Mouse (Mus musculus): ENCODE data around the gene Rmi1. TPM values are rescaled to one million over a fixed set of nuclear protein-coding genes. Genes with fewer than 3 reads are reported as not detected.
"Not testable (repeated sequence)": the region's sequence is repeated elsewhere in the genome, so short reads cannot be mapped to it uniquely, and the experiment has no call there.

Gene Rmi1
- polyA plus RNA-seq (2014; fragmentation: Nextera tagmentation; extraction: Ambion mirVana), result 24.3 and 24.9 TPM in 2 replicates

DNA sequence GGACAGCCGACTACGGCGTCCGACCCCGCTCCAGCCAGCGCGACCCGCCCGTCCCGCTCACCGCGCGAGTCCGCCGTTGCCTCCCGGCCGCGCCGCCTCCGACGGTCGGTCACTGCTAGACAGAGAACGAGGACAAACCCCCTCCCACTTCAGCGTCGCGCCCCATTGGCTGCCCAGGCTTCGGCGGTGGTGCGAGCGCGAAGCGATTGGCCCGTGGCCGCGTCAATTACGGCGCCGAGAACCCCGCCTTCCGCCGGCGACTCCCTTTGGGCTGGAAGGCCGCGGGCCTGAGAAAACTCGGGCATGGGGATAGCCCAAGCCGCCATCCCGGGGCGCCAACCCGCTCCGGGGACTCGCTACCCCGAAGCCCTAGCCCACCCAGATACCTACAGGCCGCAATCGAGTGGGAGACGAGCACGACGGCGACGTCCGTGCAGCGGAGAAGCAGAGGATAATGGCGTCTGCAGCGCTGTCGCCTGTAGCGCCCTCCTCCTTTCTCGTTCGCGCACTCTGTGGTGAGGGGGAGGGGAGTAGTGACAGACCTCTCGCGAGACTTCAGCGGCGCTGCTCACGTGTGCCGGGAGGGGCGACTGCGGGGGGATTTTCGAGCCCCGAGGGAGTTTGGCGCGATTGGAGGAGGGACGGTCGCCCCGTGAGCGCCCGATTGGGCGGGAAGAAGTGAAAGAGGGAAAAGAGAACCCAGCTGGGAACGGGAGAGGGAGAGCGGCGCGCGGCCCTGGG is at the start of gene Rmi1:
Rmi1 (plus strand) TSS at position 246 of the 741 bp plus-strand sequence.
- Histone ChIP-seq H3K4me2 (replicated peaks) (peak within 1 kb of the TSS; percentile 85), H3K27ac (peak within 1 kb of the TSS; percentile 100), H3K4me3 (replicated peaks; ENCODE audit: low read length) (peak within 1 kb of the TSS; percentile 84), H3K9me3 (ENCODE audit: control insufficient read depth, low read length) (no peaks in the 10 kb centered on the region), H3K4me1 (replicated peaks; ENCODE audit: control insufficient read depth, insufficient read depth, low read length) (peaks cover 14% of the 10 kb centered on the region; the same call in 1 of the 2 replicates), H3K9ac (peak within 1 kb of the TSS; percentile 100), H3K36me3 (replicated peaks; ENCODE audit: control insufficient read depth, insufficient read depth) (peaks cover 20% of the 10 kb centered on the region), H3K27me3 (ENCODE audit: control insufficient read depth, insufficient read depth, low read length) (no peaks in the 10 kb centered on the region)
- ATAC-seq (ENCODE audit: low FRiP score), result peak; percentile 95
- WGBS, result under 1% methylated on average over 72 of the region's 91 CpGs
- peak; percentile 100 for DNase-seq (ENCODE audit: low spot score)

DNA sequence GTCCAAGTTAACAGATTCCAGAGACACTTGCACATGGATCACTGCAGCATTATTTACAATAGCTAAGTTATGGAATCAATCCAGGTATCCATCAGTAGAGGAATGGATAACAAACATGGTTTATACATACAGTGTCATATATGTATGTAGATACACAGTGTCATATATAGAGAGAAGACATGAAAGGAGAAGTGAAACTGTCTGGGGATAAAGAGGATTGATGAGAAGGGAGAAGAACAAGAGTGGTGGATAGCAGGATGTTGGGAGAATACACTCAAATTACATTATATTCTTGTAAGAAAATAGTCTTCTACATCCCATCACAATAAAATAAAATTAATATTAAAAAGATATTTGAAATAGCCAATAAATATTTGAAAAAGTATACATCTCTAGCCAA is 49.1 kb upstream of the Rmi1 start:
- no peak overlapping the region for H3K4me2 ChIP-seq (replicated peaks)
- no peak overlapping the region for H3K4me3 ChIP-seq (replicated peaks; ENCODE audit: low read length)
- no peak for DNase-seq (ENCODE audit: low spot score)
- peaks cover 7% of the 10 kb centered on the region; the same call in 1 of the 2 replicates for H3K27me3 ChIP-seq (ENCODE audit: control insufficient read depth, insufficient read depth, low read length)
- no peak overlapping the region for H3K27ac ChIP-seq
- H3K4me1 ChIP-seq (replicated peaks; ENCODE audit: control insufficient read depth, insufficient read depth, low read length), result no peaks in the 10 kb centered on the region
- H3K9ac ChIP-seq, result no peak overlapping the region
- no peaks in the 10 kb centered on the region for H3K9me3 ChIP-seq (ENCODE audit: control insufficient read depth, low read length)
- H3K36me3 ChIP-seq (replicated peaks; ENCODE audit: control insufficient read depth, insufficient read depth), result no peaks in the 10 kb centered on the region
- no peak for ATAC-seq (ENCODE audit: low FRiP score)

DNA sequence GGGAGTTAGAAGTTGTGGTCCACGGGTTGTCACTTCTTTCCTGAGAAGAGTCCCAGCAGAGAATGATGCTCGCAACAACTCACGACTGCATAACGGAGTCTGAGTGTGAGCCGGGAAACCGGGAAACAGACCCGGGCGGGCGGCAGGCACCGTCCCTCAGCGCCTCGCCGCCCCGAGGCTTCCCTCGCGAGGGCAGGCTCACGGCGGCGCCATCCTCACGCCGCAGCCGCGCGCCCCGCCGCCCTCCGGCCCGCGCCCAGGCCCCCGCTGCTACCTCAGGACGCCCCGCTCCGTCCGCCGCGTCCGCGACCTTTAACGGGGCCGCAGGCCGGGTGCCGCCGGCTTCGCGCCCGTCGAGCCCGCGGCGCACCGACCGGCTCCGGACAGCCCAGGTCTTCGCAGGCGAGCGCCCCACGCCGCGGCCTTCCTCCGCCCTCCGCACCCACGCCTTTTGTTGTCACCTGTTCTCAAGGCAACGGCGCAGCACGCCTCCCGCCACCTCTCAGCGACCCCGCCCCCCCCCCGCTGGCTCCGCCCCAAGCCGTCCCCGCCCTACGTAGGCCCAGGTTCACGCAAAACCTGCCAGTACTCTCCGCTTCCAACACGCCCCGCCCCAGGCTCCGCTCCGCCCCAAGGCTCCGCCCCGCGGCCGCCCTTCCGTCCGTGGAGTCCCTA is 43.3 kb upstream of the Rmi1 start, which contains the start of gene Kif27:
Kif27 (minus strand) TSS at position 494 of the 675 bp plus-strand sequence.
- H3K9me3 ChIP-seq (ENCODE audit: control insufficient read depth, low read length), result 0 out of 2 replicates have a peak, but pooled peaks cover 4% of the 10 kb centered on the region
- DNase-seq (ENCODE audit: low spot score) (peak; percentile 77), ATAC-seq (ENCODE audit: low FRiP score) (peak; percentile 96)
- peak within 1 kb of the TSS; percentile 70 for H3K4me3 ChIP-seq (replicated peaks; ENCODE audit: low read length)
- 1% methylated on average over 72 of the region's 85 CpGs for WGBS
- H3K27me3 ChIP-seq (ENCODE audit: control insufficient read depth, insufficient read depth, low read length), result peaks cover 7% of the 10 kb centered on the region; the same call in 1 of the 2 replicates
- no peaks in the 10 kb centered on the region for H3K36me3 ChIP-seq (replicated peaks; ENCODE audit: control insufficient read depth, insufficient read depth)
- H3K4me1 ChIP-seq (replicated peaks; ENCODE audit: control insufficient read depth, insufficient read depth, low read length), result no peaks in the 10 kb centered on the region
- H3K27ac ChIP-seq, result 0 out of 2 replicates have a peak within 1 kb of the TSS, but pooled peaks have one; percentile 20
- H3K9ac ChIP-seq, result peak within 1 kb of the TSS; percentile 69
- peak within 1 kb of the TSS; percentile 88 for H3K4me2 ChIP-seq (replicated peaks)

DNA sequence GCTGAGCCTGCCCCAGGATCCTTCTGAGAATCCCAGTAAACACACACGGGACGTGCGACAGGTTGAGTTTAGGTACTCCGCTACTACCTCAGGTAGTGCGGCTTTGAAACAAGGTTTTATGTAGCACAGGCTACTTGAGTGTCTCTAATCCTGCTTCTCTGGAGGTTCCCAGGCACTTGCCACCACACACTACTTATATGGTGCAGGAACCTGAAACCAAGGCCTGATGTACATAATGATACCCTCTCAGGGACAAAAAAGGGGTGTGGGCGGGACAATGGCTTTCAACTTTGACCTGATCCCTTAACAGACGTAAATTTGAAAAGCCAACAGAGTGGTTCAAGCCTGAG is 42.8 kb upstream of the Rmi1 start:
- Histone ChIP-seq H3K27ac (no peak overlapping the region), H3K4me1 (replicated peaks; ENCODE audit: control insufficient read depth, insufficient read depth, low read length) (no peaks in the 10 kb centered on the region), H3K36me3 (replicated peaks; ENCODE audit: control insufficient read depth, insufficient read depth) (no peaks in the 10 kb centered on the region), H3K9ac (peak overlapping the region; percentile 69; the same call in 1 of the 2 replicates), H3K27me3 (ENCODE audit: control insufficient read depth, insufficient read depth, low read length) (peaks cover 7% of the 10 kb centered on the region; the same call in 1 of the 2 replicates), H3K4me3 (replicated peaks; ENCODE audit: low read length) (peak overlapping the region; percentile 70), H3K4me2 (replicated peaks) (peak overlapping the region; percentile 88), H3K9me3 (ENCODE audit: control insufficient read depth, low read length) (0 out of 2 replicates have a peak, but pooled peaks cover 4% of the 10 kb centered on the region)
- DNase-seq (ENCODE audit: low spot score), result no peak
- no peak for ATAC-seq (ENCODE audit: low FRiP score)
- WGBS, result 3% methylated on average over 7 of the region's 7 CpGs

DNA sequence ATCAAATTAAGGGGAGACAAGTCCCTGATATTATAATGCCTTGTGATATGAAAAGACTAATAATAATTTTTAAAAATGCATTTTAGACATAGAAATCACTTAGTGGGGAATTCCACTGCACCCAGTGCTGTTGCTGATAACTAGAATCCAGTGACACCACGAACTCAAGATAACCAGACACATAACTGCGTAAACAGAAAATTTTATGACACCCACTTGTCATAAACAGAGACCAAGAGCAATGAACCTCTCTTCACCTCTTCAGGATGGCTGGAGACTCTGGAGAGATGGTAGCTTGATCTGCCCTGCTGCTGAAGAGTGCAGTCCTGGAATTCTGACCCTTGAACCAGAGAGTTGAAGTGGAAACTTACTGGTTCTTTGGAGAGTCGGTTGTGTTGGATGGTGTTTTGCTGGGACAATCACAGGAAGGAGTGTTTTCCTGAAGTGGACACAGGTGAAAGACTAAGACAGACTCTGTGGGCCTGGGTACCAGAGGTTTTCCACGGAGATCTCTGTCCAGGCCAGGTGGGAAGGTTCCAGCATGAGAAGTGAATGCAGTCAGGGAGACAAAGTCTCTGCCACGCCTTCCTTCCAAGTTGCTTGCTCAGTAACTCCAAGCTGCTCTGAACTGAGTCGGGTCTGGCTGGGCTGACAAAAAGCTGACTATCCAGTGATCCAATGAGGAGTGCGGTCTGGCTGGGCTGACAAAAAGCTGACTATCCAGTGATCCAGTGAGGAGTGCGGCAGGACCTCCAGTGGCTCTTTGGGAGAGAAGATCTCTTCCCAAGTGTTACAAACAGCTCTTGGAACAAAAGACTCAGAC is 37.5 kb upstream of the Rmi1 start:
- no peak for ATAC-seq (ENCODE audit: low FRiP score)
- Histone ChIP-seq H3K36me3 (replicated peaks; ENCODE audit: control insufficient read depth, insufficient read depth) (no peaks in the 10 kb centered on the region), H3K4me1 (replicated peaks; ENCODE audit: control insufficient read depth, insufficient read depth, low read length) (no peaks in the 10 kb centered on the region), H3K27me3 (ENCODE audit: control insufficient read depth, insufficient read depth, low read length) (no peaks in the 10 kb centered on the region), H3K9me3 (ENCODE audit: control insufficient read depth, low read length) (0 out of 2 replicates have a peak, but pooled peaks cover 4% of the 10 kb centered on the region), H3K4me3 (replicated peaks; ENCODE audit: low read length) (no peak overlapping the region), H3K9ac (no peak overlapping the region), H3K27ac (no peak overlapping the region), H3K4me2 (replicated peaks) (no peak overlapping the region)
- WGBS, result 84% methylated on average over 8 of the region's 8 CpGs
- no peak for DNase-seq (ENCODE audit: low spot score)

DNA sequence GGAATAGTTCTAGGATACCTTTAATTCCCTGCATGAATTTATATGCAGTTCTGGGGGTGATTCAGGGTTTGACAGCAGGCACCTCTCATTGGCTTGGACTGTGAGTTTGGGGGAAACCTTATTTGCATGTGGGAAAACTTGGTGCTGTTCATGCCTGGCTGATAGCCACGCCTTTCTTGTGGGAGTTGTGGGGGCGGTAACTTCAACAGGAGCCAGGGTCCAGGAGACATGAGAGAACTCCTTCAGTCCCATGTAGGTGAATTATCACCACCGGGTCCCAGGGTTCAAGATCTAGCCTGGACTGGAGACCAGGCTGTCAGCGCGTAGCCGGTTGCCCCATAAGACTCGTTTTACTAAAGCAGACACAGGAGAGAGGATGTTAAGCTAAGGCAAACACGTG is 36.9 kb upstream of the Rmi1 start:
- ATAC-seq (ENCODE audit: low FRiP score); H3K4me1 ChIP-seq (replicated peaks; ENCODE audit: control insufficient read depth, insufficient read depth, low read length); H3K27ac ChIP-seq; H3K4me3 ChIP-seq (replicated peaks; ENCODE audit: low read length); H3K36me3 ChIP-seq (replicated peaks; ENCODE audit: control insufficient read depth, insufficient read depth); H3K9ac ChIP-seq; H3K27me3 ChIP-seq (ENCODE audit: control insufficient read depth, insufficient read depth, low read length); DNase-seq (ENCODE audit: low spot score); H3K4me2 ChIP-seq (replicated peaks); H3K9me3 ChIP-seq (ENCODE audit: control insufficient read depth, low read length): not testable (repeated sequence)
- WGBS, result 84% methylated on average over 8 of the region's 8 CpGs

DNA sequence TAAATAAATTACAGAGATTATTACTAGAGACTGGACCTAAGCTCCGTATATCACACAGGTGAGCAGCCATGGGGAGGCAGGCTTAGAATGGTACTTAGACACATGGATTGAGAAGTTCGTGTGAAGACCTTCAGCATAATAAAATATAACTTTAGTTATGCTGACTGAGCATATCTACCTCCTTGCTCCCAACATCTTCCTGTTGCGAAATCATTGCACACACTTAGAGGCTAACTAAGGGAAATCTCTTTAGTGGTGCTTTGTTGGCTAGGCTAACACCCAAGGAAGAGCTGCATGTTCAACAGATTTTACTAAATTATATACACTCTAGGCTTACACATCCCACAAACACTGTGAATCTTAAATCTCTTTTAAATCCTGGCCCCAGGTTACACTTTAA is 35.7 kb upstream of the Rmi1 start:
- H3K27me3 ChIP-seq (ENCODE audit: control insufficient read depth, insufficient read depth, low read length), result no peaks in the 10 kb centered on the region
- H3K36me3 ChIP-seq (replicated peaks; ENCODE audit: control insufficient read depth, insufficient read depth), result no peaks in the 10 kb centered on the region
- no peaks in the 10 kb centered on the region for H3K4me1 ChIP-seq (replicated peaks; ENCODE audit: control insufficient read depth, insufficient read depth, low read length)
- H3K4me3 ChIP-seq (replicated peaks; ENCODE audit: low read length), result no peak overlapping the region
- H3K9me3 ChIP-seq (ENCODE audit: control insufficient read depth, low read length), result 0 out of 2 replicates have a peak, but pooled peaks cover 4% of the 10 kb centered on the region
- DNase-seq (ENCODE audit: low spot score) (no peak), ATAC-seq (ENCODE audit: low FRiP score) (no peak)
- no peak overlapping the region for H3K9ac ChIP-seq
- no peak overlapping the region for H3K4me2 ChIP-seq (replicated peaks)
- no peak overlapping the region for H3K27ac ChIP-seq
- 91% methylated on average over 3 of the region's 3 CpGs for WGBS

DNA sequence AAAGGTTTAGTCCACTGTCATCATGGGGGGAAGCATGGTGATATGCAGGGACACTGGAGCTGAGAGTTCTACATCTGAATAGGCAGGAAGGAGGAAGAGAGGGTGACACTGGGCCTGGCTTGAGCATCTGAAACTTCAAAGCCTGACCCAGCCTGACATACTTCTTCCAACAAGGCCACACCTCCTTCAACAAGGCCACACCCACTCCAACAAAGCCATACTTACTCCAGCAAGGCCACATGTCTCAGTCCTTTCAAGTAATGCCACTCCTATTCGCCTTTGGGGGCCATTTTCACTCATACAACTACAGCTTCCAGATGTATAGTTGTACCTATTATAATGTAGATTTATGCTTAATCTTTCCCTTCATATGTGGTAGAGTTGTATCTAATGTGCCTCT is 34.4 kb upstream of the Rmi1 start:
- H3K27ac ChIP-seq, result no peak overlapping the region
- WGBS, result 77% methylated on average over 1 of the region's 1 CpGs
- H3K4me3 ChIP-seq (replicated peaks; ENCODE audit: low read length), result no peak overlapping the region
- no peaks in the 10 kb centered on the region for H3K9me3 ChIP-seq (ENCODE audit: control insufficient read depth, low read length)
- H3K36me3 ChIP-seq (replicated peaks; ENCODE audit: control insufficient read depth, insufficient read depth), result no peaks in the 10 kb centered on the region
- H3K4me1 ChIP-seq (replicated peaks; ENCODE audit: control insufficient read depth, insufficient read depth, low read length), result no peaks in the 10 kb centered on the region
- no peak for ATAC-seq (ENCODE audit: low FRiP score)
- H3K4me2 ChIP-seq (replicated peaks), result no peak overlapping the region
- no peaks in the 10 kb centered on the region for H3K27me3 ChIP-seq (ENCODE audit: control insufficient read depth, insufficient read depth, low read length)
- H3K9ac ChIP-seq, result no peak overlapping the region
- DNase-seq (ENCODE audit: low spot score), result no peak

DNA sequence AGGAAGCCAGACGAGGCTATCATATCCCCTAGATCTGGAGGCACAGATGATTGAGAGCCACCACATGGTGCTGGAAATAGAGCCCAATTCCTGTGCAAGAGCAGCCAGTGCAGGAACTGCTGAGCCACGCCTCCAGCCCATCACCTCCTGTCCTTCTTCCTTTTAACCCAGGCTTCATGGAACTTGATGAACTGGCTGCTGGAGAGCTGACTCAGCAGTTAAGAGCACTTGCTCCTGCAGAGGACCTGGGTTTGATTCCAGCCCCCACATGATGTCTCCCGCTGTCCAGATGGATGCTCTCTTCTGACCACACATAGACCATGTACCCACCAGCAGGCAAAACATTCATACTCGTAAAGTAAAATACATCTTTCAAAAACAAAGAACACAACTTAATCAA is 33.2 kb upstream of the Rmi1 start:
- ATAC-seq (ENCODE audit: low FRiP score) (no peak), DNase-seq (ENCODE audit: low spot score) (no peak)
- Histone ChIP-seq H3K9me3 (ENCODE audit: control insufficient read depth, low read length) (no peaks in the 10 kb centered on the region), H3K27me3 (ENCODE audit: control insufficient read depth, insufficient read depth, low read length) (no peaks in the 10 kb centered on the region), H3K9ac (no peak overlapping the region), H3K27ac (no peak overlapping the region), H3K4me3 (replicated peaks; ENCODE audit: low read length) (no peak overlapping the region), H3K4me2 (replicated peaks) (no peak overlapping the region), H3K4me1 (replicated peaks; ENCODE audit: control insufficient read depth, insufficient read depth, low read length) (no peaks in the 10 kb centered on the region), H3K36me3 (replicated peaks; ENCODE audit: control insufficient read depth, insufficient read depth) (no peaks in the 10 kb centered on the region)
- 74% methylated on average over 4 of the region's 4 CpGs for WGBS

Data from hindbrain, embryonic 14.5 days (tissue).